Mouse (Mus musculus): ENCODE measurements at regions not wholly inside any gene's neighbourhood (a gene's known extent, or its start where the extent isn't known, plus 50 kb on each side); places are given as distances from the start of the nearest gene placed in this dataset.
"Not testable (repeated sequence)": the region's sequence is repeated elsewhere in the genome, so short reads cannot be mapped to it uniquely, and the experiment has no call there.

- Histone ChIP-seq H3K4me1 (ENCODE audit: control insufficient read depth in 1 of 2, insufficient read depth in 2 of 2) (peaks cover 0 to 14% of the 10 kb centered on the region in 2 experiments; a peak in 2 of 4 replicates), H3K79me2 (replicated peaks; ENCODE audit: control insufficient read depth, extremely low read depth, insufficient read depth, poor library complexity, severe bottlenecking) (no peaks in the 10 kb centered on the region), H3K27ac (ENCODE audit: insufficient read depth, low read depth) (no peak overlapping the region), H3K4me2 (ENCODE audit: insufficient read depth, low read depth, poor library complexity, severe bottlenecking) (peak overlapping the region; percentile 45; the same call in 1 of the 2 replicates), H3K4me3 (replicated peaks in 1 of 3; ENCODE audit: low read depth in 2 of 3, low read length in 2 of 3, poor library complexity in 1 of 3) (no peak overlapping the region), H3K36me3 (replicated peaks in 1 of 2; ENCODE audit: control insufficient read depth in 1 of 2, insufficient read depth in 1 of 2, low read length in 1 of 2) (no peaks in the 10 kb centered on the region), H3K9ac (ENCODE audit: insufficient read depth, low read depth) (no peak overlapping the region), H3K27me3 (replicated peaks) (no peaks in the 10 kb centered on the region), H3K9me3 (replicated peaks; ENCODE audit: low read length) (no peaks in the 10 kb centered on the region)
- peak; percentile 52 for DNase-seq (ENCODE audit: extremely low read depth)
- dilution Hi-C loops (cut with MboI; ENCODE audit: extremely low pct_ligation_motif_present, extremely low pct_unique_long_range_greater_than_20kb, low sequenced_read_pairs) (no loop called here), in situ Hi-C loops (cut with MboI; ENCODE audit: low pct_ligation_motif_present, low pct_unique_long_range_greater_than_20kb, low sequenced_read_pairs) (no loop called here)
- TF ChIP-seq MXI1 (IDR thresholded peaks at IDR 0.05; ENCODE audit: low read depth, low read length) (no peak), MYC (IDR thresholded peaks at IDR 0.05; ENCODE audit: low read depth, low read length) (no peak), MEF2A (IDR thresholded peaks at IDR 0.05; ENCODE audit: borderline replicate concordance, low read depth, low read length) (peak; percentile 32; the same call in 1 of the 2 replicates), IRF4 (IDR thresholded peaks at IDR 0.05; ENCODE audit: low read depth, low read length) (no peak), POLR2AphosphoS2 (IDR thresholded peaks at IDR 0.05; ENCODE audit: low read depth, low read length) (no peak), MAZ (IDR thresholded peaks at IDR 0.05; ENCODE audit: low read depth, low read length) (no peak), NRF1 (IDR thresholded peaks at IDR 0.05; ENCODE audit: low read depth, low read length) (no peak), JUND (conservative IDR thresholded peaks at IDR 0.05; ENCODE audit: low read depth, low read length) (no peak)
Measured at GRCm38 (mm10) chr4:64451442-64451841, 404.6 kb upstream of the Tnc start.

DNA sequence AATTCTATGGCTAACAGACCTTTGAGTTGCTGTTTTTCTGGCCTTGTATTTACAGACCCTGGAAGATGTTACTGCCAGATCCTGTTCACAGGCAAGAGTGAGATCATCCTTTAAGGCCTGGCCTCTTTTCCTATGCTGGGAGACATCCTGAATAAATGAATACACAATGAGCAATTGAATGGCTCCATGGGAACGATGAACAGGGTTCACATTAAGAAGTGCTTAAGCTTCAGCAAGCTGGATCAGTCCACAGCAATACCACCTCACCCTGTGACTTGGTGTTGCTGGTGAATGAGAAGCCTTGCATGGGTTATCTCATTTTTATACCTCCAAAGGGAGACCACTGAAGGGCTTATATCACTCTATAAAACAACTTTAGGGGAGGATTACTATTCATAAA is 405.1 kb upstream of the Tnc start:
- Histone ChIP-seq H3K4me2 (ENCODE audit: insufficient read depth, low read depth, poor library complexity, severe bottlenecking) (no peak overlapping the region), H3K36me3 (replicated peaks in 1 of 2; ENCODE audit: control insufficient read depth in 1 of 2, insufficient read depth in 1 of 2, low read length in 1 of 2) (no peaks in the 10 kb centered on the region), H3K27me3 (replicated peaks) (no peaks in the 10 kb centered on the region), H3K9me3 (replicated peaks; ENCODE audit: low read length) (no peaks in the 10 kb centered on the region), H3K4me3 (replicated peaks in 1 of 3; ENCODE audit: low read depth in 2 of 3, low read length in 2 of 3, poor library complexity in 1 of 3) (no peak overlapping the region), H3K9ac (ENCODE audit: insufficient read depth, low read depth) (no peak overlapping the region), H3K4me1 (ENCODE audit: control insufficient read depth in 1 of 2, insufficient read depth in 2 of 2) (peaks cover 0 to 14% of the 10 kb centered on the region in 2 experiments; a peak in 2 of 4 replicates), H3K79me2 (replicated peaks; ENCODE audit: control insufficient read depth, extremely low read depth, insufficient read depth, poor library complexity, severe bottlenecking) (no peaks in the 10 kb centered on the region), H3K27ac (ENCODE audit: insufficient read depth, low read depth) (no peak overlapping the region)
- TF ChIP-seq PAX5 (IDR thresholded peaks at IDR 0.05; ENCODE audit: low read length), result no peak
- no peak for TF ChIP-seq MAX (IDR thresholded peaks at IDR 0.05; ENCODE audit: low read length)
- in situ Hi-C loops (cut with MboI; ENCODE audit: low pct_ligation_motif_present, low pct_unique_long_range_greater_than_20kb, low sequenced_read_pairs), result no loop called here
- dilution Hi-C loops (cut with MboI; ENCODE audit: extremely low pct_ligation_motif_present, extremely low pct_unique_long_range_greater_than_20kb, low sequenced_read_pairs), result no loop called here
- no peak for DNase-seq (ENCODE audit: extremely low read depth)

DNA sequence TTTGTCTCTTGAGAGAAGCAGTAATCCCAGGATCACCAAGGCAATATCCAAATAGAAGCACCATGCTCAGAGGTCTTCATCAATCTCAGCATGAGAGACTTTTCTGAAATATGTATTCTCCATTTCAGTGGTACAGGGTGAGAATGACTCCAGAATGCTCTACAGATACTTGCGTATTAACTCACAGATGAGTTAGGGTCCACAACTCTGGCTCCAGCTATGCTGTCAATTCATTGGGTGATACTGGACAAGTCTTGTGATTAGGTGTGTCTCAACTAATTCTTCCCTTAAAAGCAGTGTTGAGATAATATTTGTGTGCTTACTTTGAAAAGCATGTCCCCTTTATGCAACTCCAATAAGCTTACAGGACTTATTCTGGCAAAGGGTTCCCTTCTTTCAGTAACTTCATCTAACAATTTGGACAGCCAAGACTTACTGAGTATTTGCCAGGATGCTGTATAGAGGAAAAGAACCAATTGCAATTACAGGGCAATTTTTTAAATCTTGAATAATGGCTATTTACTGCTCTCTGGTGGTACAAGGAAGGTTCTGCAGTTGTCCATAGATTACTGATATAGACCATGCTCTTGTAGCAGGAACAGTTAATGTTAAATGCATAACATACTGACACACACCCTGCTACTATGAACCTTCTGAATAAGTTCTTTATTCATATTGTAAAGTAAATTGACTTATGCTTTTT is 445.6 kb upstream of the Tnc start:
- no peak overlapping the region for H3K4me2 ChIP-seq (ENCODE audit: insufficient read depth, low read depth, poor library complexity, severe bottlenecking)
- H3K9ac ChIP-seq (ENCODE audit: insufficient read depth, low read depth), result no peak overlapping the region
- H3K4me1 ChIP-seq (ENCODE audit: control insufficient read depth in 1 of 2, insufficient read depth in 2 of 2), result no peaks in the 10 kb centered on the region
- in situ Hi-C loops (cut with MboI; ENCODE audit: low pct_ligation_motif_present, low pct_unique_long_range_greater_than_20kb, low sequenced_read_pairs), result loop anchor here (25.0 kb wide), 1 partner anchor 880 kb away; the partner anchor contains the start of genes Gm11213 and Tex48
- no peaks in the 10 kb centered on the region for H3K9me3 ChIP-seq (replicated peaks; ENCODE audit: low read length)
- dilution Hi-C loops (cut with MboI; ENCODE audit: extremely low pct_ligation_motif_present, extremely low pct_unique_long_range_greater_than_20kb, low sequenced_read_pairs), result no loop called here
- H3K4me3 ChIP-seq (replicated peaks in 1 of 3; ENCODE audit: low read depth in 2 of 3, low read length in 2 of 3, poor library complexity in 1 of 3), result no peak overlapping the region
- peak; percentile 31 for DNase-seq (ENCODE audit: extremely low read depth)
- no peak overlapping the region for H3K27ac ChIP-seq (ENCODE audit: insufficient read depth, low read depth)
- H3K27me3 ChIP-seq (replicated peaks), result no peaks in the 10 kb centered on the region
- TF ChIP-seq SMC3 (IDR thresholded peaks at IDR 0.05; ENCODE audit: low read depth, low read length), result peak; percentile 58
- TF ChIP-seq CHD2 (IDR thresholded peaks at IDR 0.05; ENCODE audit: low read length), result no peak
- no peak for TF ChIP-seq USF2 (conservative IDR thresholded peaks at IDR 0.05; ENCODE audit: low read depth, low read length)
- TF ChIP-seq ZC3H11A (IDR thresholded peaks at IDR 0.05; ENCODE audit: low read depth, low read length), result peak; percentile 51; the same call in 1 of the 2 replicates
- TF ChIP-seq RAD21 (IDR thresholded peaks at IDR 0.05; ENCODE audit: low read depth, low read length), result peak; percentile 79
- TF ChIP-seq CTCF (conservative IDR thresholded peaks at IDR 0.05 in 1 of 2, IDR thresholded peaks at IDR 0.05 in 1 of 2; ENCODE audit: low read depth in 2 of 2, low read length in 2 of 2), result peak in 1 of 2 experiments; percentile 70; a peak in 2 of 4 replicates
- no peaks in the 10 kb centered on the region for H3K36me3 ChIP-seq (replicated peaks in 1 of 2; ENCODE audit: control insufficient read depth in 1 of 2, insufficient read depth in 1 of 2, low read length in 1 of 2)
- H3K79me2 ChIP-seq (replicated peaks; ENCODE audit: control insufficient read depth, extremely low read depth, insufficient read depth, poor library complexity, severe bottlenecking), result no peaks in the 10 kb centered on the region

DNA sequence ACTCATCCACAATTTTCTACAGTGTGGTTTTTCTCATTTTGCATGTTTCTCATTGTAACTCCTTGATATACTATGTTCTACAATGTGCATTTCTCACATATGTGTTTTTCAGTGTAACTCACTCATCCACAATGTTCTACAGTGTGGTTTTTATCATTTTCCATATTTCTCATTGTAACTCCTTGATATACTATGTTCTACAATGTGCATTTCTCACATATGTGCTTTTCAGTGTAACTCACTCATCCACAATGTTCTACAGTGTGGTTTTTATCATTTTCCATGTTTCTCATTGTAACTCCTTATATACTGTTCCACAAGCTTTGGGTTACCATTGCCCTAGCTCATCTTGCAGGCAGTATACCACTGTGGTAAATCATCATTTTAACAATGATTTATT is 450.9 kb upstream of the Tnc start:
- H3K9me3 ChIP-seq (replicated peaks; ENCODE audit: low read length); H3K36me3 ChIP-seq (replicated peaks in 1 of 2; ENCODE audit: control insufficient read depth in 1 of 2, insufficient read depth in 1 of 2, low read length in 1 of 2); H3K9ac ChIP-seq (ENCODE audit: insufficient read depth, low read depth); dilution Hi-C loops (cut with MboI; ENCODE audit: extremely low pct_ligation_motif_present, extremely low pct_unique_long_range_greater_than_20kb, low sequenced_read_pairs); H3K4me3 ChIP-seq (replicated peaks in 1 of 3; ENCODE audit: low read depth in 2 of 3, low read length in 2 of 3, poor library complexity in 1 of 3); H3K27ac ChIP-seq (ENCODE audit: insufficient read depth, low read depth); H3K4me1 ChIP-seq (ENCODE audit: control insufficient read depth in 1 of 2, insufficient read depth in 2 of 2); H3K79me2 ChIP-seq (replicated peaks; ENCODE audit: control insufficient read depth, extremely low read depth, insufficient read depth, poor library complexity, severe bottlenecking); H3K27me3 ChIP-seq (replicated peaks); H3K4me2 ChIP-seq (ENCODE audit: insufficient read depth, low read depth, poor library complexity, severe bottlenecking): not testable (repeated sequence)
- in situ Hi-C loops (cut with MboI; ENCODE audit: low pct_ligation_motif_present, low pct_unique_long_range_greater_than_20kb, low sequenced_read_pairs), result loop anchor here (25.0 kb wide), 1 partner anchor 885 kb away; the partner anchor contains the start of genes Gm11213 and Tex48
- peak; percentile 86 for DNase-seq (ENCODE audit: extremely low read depth)
